Mouse (Mus musculus) left cerebral cortex, adult 8-10 months (tissue): ENCODE measurements at regions not wholly inside any gene's neighbourhood (a gene's known extent, or its start where the extent isn't known, plus 50 kb on each side); places are given as distances from the start of the nearest gene placed in this dataset.

ENCODE experiments used
- DNase-seq, 2 experiments: peaks; one replicate each; pipeline ENCODE4 v3.0.0; 2022; ENCODE audit warnings: low spot score in 2 of 2

DNA sequence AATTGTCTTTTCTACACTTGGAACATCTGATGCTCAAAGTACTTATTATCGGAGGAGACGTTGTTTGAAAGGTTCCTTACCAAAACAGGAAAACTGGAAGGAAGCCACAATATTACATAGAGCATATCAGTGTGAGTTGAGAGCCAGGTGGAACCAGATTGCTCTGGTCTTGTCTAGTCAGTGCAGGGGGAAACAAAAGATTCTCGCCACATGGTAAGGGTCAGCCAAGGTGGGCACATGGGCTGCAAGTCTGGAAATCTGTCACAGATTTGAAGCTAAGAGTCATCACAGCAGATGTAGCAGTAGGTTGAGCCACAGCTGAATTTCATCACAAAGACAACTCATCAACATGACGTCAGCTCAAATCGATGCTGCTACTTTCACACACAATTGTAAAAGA, 681.8 kb downstream of the Stpg2 start:
- no peak for DNase-seq

DNA sequence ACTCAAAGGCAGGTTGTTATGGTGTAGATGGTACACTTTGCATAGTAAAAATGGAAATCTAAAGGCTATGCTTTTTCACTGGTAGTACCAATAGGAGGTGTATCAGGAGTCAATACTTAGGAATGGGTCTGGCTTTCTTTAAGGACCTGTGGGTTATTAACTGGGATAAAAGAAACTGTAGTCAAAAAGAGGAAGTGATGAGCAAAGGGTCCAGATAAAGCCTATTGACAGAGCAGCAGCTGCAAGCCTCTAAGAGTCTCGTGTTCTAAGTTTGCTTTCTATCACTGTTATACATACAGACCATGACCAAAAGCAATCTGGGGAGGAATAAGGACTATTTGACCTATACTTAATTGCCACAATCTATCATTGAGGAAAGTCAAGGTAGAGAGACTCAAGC, 683.0 kb downstream of the Stpg2 start:
- DNase-seq: no peak

DNA sequence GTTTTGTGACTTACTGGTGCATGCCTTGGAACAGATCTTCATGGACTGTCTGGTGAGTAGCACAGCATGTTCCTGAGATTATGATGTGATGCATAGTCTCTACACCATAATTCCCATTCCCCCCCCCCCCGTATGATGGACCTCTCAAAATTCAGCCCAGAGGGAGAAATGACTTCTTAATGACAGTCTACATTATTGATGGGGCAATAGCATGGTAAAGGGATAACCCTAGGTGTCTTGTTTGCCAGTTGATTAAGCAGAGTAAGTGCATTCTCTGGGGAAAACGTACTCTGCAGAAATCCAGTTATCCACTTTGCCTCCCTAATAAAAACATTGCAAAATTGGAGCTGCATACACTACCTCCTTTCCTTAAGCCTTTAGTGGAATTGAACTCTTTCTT, 684.7 kb downstream of the Stpg2 start:
- no peak for DNase-seq

DNA sequence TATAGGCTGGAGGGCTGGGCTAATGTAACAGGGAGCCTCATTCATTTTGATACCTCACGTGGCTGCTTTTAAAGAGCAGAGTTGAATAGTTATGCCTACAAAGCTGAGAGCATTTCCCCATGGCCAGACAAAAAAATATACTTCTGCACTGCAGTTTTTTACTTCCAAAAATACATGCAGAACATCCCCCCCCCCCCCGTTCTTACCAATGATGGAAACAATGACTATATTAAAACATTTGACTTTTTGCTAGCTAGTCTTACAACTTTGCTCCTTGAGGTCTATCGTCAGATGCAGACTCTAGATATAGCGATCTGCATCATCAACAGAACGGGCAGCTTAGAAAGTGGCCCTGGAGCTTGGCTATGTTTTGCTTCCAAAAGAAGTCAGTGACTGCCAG, 692.4 kb downstream of the Stpg2 start:
- no peak for DNase-seq

- DNase-seq: no peak
These were observed 693.7 kb downstream of the Stpg2 start for GRCm38 (mm10) chr3:139899213-139899612.

GRCm38 (mm10) chr3:139913639-139914330, 708.3 kb downstream of the Stpg2 start:
- no peak for DNase-seq

GRCm38 (mm10) chr3:139922267-139922666, 716.8 kb downstream of the Stpg2 start:
- DNase-seq: no peak

DNA sequence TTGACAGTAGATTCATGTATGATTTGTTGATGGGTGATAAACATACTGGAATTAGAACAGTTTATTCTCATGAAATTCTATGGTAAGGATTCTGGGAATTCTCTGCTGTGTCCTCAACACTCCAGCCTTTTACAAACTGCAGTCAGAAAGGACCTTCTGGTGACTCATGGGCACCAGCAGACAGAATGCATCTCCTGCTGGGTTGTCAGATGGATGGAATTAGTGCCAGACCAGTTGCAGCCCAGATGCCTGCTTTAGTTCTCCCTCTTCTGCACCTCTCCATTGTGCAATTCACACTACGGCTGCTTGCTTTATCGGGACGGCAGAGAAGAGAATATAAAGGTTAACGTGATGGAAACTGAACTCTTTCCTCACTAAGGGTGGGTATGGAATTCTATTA, 727.5 kb downstream of the Stpg2 start:
- no peak for DNase-seq

DNA sequence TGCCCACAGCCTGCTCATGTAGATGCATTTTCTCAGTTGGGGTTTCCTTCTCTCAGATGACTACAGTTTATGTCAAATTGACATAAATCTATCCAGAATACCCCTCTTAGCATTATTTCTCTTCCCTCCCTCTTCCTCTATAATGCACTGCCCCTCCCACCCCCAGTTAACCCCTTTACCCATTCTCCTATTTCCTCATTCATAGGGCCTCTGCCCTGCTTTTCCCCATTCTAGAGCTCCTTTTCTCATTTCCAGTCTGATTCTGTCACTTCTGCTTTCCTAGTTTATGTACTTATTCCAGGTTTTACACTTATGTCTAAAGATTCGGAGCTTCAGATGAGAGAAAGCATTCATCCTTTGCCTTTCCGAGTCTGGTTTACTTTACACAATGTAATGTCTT, 740.7 kb downstream of the Stpg2 start:
- no peak for DNase-seq

- DNase-seq: no peak
These were observed 741.8 kb downstream of the Stpg2 start for GRCm38 (mm10) chr3:139947247-139947646.

- DNase-seq: no peak
These were observed 743.6 kb downstream of the Stpg2 start for GRCm38 (mm10) chr3:139949096-139949495.

DNA sequence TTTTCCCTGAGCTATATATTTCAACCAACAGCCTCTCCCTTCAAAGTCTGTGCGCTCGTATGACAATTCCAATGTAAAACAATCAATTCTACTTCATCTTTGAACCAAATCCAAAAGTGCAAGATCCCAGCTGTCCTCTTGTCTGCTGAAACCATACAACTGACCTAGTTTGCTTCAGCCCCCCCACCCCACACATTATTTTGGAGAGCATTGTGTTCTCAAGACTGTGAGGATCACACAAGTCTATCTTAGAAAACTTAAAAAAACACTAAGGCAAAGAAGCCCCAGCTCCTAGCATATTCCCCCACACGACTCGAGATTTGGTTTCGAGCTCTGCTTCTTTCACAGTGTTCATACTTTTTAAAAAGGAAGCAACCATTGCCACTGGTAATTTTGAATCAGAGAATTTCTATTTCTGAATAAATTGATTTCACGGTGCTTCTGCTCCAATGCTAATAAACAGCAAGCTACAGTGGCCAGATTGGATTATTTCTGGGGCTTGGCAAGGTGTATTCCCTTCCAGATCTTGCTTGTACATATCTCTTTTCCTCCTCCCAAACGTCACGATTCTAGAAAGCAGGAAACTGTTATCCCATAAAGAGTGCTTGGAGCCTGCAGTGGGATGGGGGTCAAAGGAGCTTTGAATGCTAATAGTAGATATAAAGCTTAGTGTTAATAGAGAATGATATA, 744.7 kb downstream of the Stpg2 start:
- DNase-seq: no peak

- no peak for DNase-seq
These were observed 746.0 kb downstream of the Stpg2 start for GRCm38 (mm10) chr3:139951516-139951915.

- DNase-seq: no peak
These were observed 772.7 kb downstream of the Stpg2 start for GRCm38 (mm10) chr3:139978172-139978571.

DNA sequence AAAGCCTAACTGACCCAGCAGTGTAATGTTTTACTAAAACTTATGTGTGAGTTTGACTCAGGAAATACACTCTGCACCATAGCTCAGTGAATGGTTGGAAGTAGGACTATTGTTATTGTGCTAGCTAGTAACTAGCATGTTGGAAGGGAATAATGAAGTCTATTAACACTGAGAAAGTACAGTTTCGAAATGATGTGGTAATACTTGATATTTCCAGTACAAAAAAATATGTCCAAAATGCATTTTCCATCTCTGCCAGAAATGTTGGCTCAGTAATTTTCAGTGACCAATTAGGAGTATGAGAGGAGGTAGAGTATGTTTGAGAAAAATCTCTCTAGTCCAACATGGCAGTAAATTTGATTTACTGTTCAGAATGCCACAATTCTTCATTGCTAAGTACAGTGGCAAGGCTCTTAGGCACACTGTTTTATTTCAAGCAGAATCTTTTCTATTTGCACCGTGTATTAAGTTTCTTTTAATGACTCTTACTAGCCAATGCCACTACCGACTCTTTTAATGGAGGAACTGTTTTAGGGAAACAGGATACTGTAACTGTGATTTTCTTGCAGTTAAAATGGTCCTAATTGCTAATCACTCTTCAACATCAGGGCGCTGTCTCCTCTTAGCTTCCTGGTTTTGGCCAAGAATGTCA, 780.5 kb downstream of the Stpg2 start:
- DNase-seq: no peak

DNA sequence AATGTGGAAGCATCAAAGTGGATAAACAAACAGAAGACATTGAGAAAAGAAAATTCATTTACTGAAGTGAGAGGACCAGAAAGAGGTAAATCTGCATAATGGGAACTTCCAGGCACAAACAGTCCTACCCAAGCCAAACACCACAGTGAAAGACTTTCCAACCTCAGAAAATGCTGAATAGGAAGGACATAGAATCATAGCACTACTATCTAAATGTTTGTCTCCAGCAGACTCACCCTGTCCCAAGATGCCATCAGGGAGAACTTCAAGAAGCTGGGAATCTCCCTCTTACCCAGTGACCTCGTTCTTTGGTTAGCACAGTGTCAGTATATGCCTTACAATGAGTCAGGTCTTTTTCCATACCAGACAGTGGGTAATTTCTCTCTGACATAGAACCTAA, 783.4 kb downstream of the Stpg2 start:
- DNase-seq: no peak

DNA sequence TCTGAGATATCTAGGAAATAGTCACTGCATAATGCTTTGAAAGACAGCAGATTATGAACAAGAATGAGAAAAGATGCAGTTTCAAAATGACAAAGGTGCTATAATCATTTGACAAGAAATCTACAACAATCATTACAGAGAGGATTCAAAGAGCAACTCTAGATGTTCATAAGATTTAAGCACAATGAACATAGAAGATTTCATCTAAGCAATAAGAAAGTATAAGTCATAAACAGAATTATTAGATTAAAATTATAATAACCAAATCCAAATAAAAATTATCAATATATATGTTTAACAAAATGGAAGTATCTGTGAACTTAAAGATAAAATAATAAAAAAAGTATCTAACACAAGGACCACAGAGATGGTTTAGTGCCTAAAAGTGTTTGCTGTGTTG, 783.9 kb downstream of the Stpg2 start:
- DNase-seq: no peak

- DNase-seq: no peak
These were observed 807.0 kb downstream of the Stpg2 start for GRCm38 (mm10) chr3:140012522-140012921.

GRCm38 (mm10) chr3:140034101-140034500, 828.6 kb downstream of the Stpg2 start:
- DNase-seq: no peak

- no peak for DNase-seq
These were observed 829.6 kb downstream of the Stpg2 start for GRCm38 (mm10) chr3:140035142-140035541.

- no peak for DNase-seq
These were observed 839.4 kb downstream of the Stpg2 start for GRCm38 (mm10) chr3:140044898-140045297.

GRCm38 (mm10) chr3:140054634-140055033, 849.1 kb downstream of the Stpg2 start:
- no peak for DNase-seq
